Mouse (Mus musculus) intestine, postnatal 0 days (tissue): ENCODE measurements at regions not wholly inside any gene's neighbourhood (a gene's known extent, or its start where the extent isn't known, plus 50 kb on each side); places are given as distances from the start of the nearest gene placed in this dataset.
A peak's percentile ranks its signal among the peaks of the same experiment; 100 is the strongest.

Experiments used
- ATAC-seq: fragments of 200-750 bp; cut with Nextera tagmentation; 2 replicates; pipeline ENCODE4 v1.8.0; 2017; ENCODE audit warnings: mild to moderate bottlenecking, moderate TSS enrichment, moderate library complexity
- H3K27ac ChIP-seq: fragments of 300-500 bp; sonication (generic); 2 replicates; pipeline ENCODE4 v1.5.1; 2014; ENCODE audit warnings: mild to moderate bottlenecking, low read depth, low read length, moderate library complexity
- H3K27me3 ChIP-seq: fragments of 300-500 bp; sonication (generic); replicated peaks from 2 replicates; pipeline ENCODE4 v1.6.1; 2014; ENCODE audit warnings: low read length, mixed read lengths; ENCODE audit not compliant: control insufficient read depth, insufficient read depth
- H3K36me3 ChIP-seq: fragments of 300-500 bp; sonication (generic); 2 replicates; pipeline ENCODE4 v1.6.1; 2014; ENCODE audit warnings: mild to moderate bottlenecking, moderate library complexity; ENCODE audit not compliant: control insufficient read depth, insufficient read depth
- H3K4me1 ChIP-seq: fragments of 300-500 bp; sonication (generic); replicated peaks from 2 replicates; pipeline ENCODE4 v1.6.1; 2014; ENCODE audit warnings: antibody characterized with exemption, low read length, mixed read lengths; ENCODE audit not compliant: control insufficient read depth, insufficient read depth
- H3K4me2 ChIP-seq: fragments of 300-500 bp; sonication (generic); replicated peaks from 2 replicates; pipeline ENCODE4 v1.6.1; 2014; ENCODE audit warnings: low read depth, mild to moderate bottlenecking, moderate library complexity
- H3K4me3 ChIP-seq: fragments of 300-500 bp; sonication (generic); 2 replicates; pipeline ENCODE4 v1.5.1; 2014; ENCODE audit warnings: low read depth, low read length
- H3K9ac ChIP-seq: fragments of 300-500 bp; sonication (generic); 2 replicates; pipeline ENCODE4 v1.6.1; 2014; ENCODE audit warnings: mild to moderate bottlenecking, low read depth, low read length
- H3K9me3 ChIP-seq: fragments of 300-500 bp; sonication (generic); 2 replicates; pipeline ENCODE4 v1.6.1; 2016; ENCODE audit warnings: mixed run types; ENCODE audit not compliant: control insufficient read depth
- CTCF ChIP-seq: sonication (generic); IDR thresholded peaks from 2 replicates; pipeline ENCODE4 v1.5.1; 2016; ENCODE audit warnings: low read depth, mild to moderate bottlenecking, control low read depth, antibody characterized with exemption, moderate library complexity
- WGBS: fragments of 180-500 bp; shearing (Covaris S2); extraction: QIAGEN DNeasy Blood & Tissue Kit; methylation state at CpG from one replicate; pipeline ENCODE4 v1.1.7; 2014; 5-methylcytosine and 5-hydroxymethylcytosine counted together

GRCm38 (mm10) chr4:34310061-34310642 is 240.6 kb upstream of the Akirin2 start:
- no peak overlapping the region for H3K4me3 ChIP-seq
- no peak overlapping the region for H3K9ac ChIP-seq
- no peak for ATAC-seq
- no peaks in the 10 kb centered on the region for H3K9me3 ChIP-seq
- TF ChIP-seq CTCF, result no peak
- WGBS, result 51% methylated on average over 5 of the region's 5 CpGs
- H3K27ac ChIP-seq, result no peak overlapping the region
- no peaks in the 10 kb centered on the region for H3K4me1 ChIP-seq
- no peaks in the 10 kb centered on the region for H3K36me3 ChIP-seq
- H3K4me2 ChIP-seq, result no peak overlapping the region
- H3K27me3 ChIP-seq, result no peaks in the 10 kb centered on the region

GRCm38 (mm10) chr4:34315848-34316247 is 234.9 kb upstream of the Akirin2 start:
- H3K4me1 ChIP-seq, result no peaks in the 10 kb centered on the region
- WGBS, result 54% methylated on average over 5 of the region's 5 CpGs
- H3K36me3 ChIP-seq, result no peaks in the 10 kb centered on the region
- H3K4me2 ChIP-seq, result no peak overlapping the region
- H3K9ac ChIP-seq, result no peak overlapping the region
- H3K4me3 ChIP-seq, result no peak overlapping the region
- no peaks in the 10 kb centered on the region for H3K27me3 ChIP-seq
- H3K27ac ChIP-seq, result no peak overlapping the region
- H3K9me3 ChIP-seq, result no peaks in the 10 kb centered on the region
- no peak for ATAC-seq
- TF ChIP-seq CTCF, result no peak

- no peak for ATAC-seq
- Histone ChIP-seq H3K27me3 (no peaks in the 10 kb centered on the region), H3K36me3 (no peaks in the 10 kb centered on the region), H3K4me3 (no peak overlapping the region), H3K9ac (no peak overlapping the region), H3K9me3 (no peaks in the 10 kb centered on the region), H3K4me2 (no peak overlapping the region), H3K4me1 (no peaks in the 10 kb centered on the region), H3K27ac (no peak overlapping the region)
- 68% methylated on average over 3 of the region's 3 CpGs for WGBS
- no peak for TF ChIP-seq CTCF
These were observed 227.9 kb upstream of the Akirin2 start for GRCm38 (mm10) chr4:34322841-34323240.

GRCm38 (mm10) chr4:34328151-34328785 is 222.5 kb upstream of the Akirin2 start:
- Histone ChIP-seq H3K4me3 (no peak overlapping the region), H3K4me1 (no peaks in the 10 kb centered on the region), H3K36me3 (no peaks in the 10 kb centered on the region), H3K27me3 (no peaks in the 10 kb centered on the region), H3K9ac (no peak overlapping the region), H3K4me2 (0 out of 2 replicates have a peak overlapping the region, but pooled peaks have one; percentile 35), H3K9me3 (no peaks in the 10 kb centered on the region), H3K27ac (no peak overlapping the region)
- no peak for ATAC-seq
- 63% methylated on average over 19 of the region's 19 CpGs for WGBS
- no peak for TF ChIP-seq CTCF

- H3K9me3 ChIP-seq, result no peaks in the 10 kb centered on the region
- H3K4me2 ChIP-seq, result no peak overlapping the region
- no peaks in the 10 kb centered on the region for H3K36me3 ChIP-seq
- TF ChIP-seq CTCF, result no peak
- H3K9ac ChIP-seq, result no peak overlapping the region
- 56% methylated on average over 14 of the region's 14 CpGs for WGBS
- H3K27me3 ChIP-seq, result no peaks in the 10 kb centered on the region
- H3K4me1 ChIP-seq, result no peaks in the 10 kb centered on the region
- H3K4me3 ChIP-seq, result no peak overlapping the region
- ATAC-seq, result no peak
- H3K27ac ChIP-seq, result no peak overlapping the region
These were observed 213.6 kb upstream of the Akirin2 start for GRCm38 (mm10) chr4:34336971-34337797.

GRCm38 (mm10) chr4:34337852-34338251 is 212.9 kb upstream of the Akirin2 start:
- Histone ChIP-seq H3K27me3 (no peaks in the 10 kb centered on the region), H3K4me1 (no peaks in the 10 kb centered on the region), H3K36me3 (no peaks in the 10 kb centered on the region), H3K4me3 (no peak overlapping the region), H3K27ac (no peak overlapping the region), H3K9me3 (no peaks in the 10 kb centered on the region), H3K9ac (no peak overlapping the region), H3K4me2 (no peak overlapping the region)
- TF ChIP-seq CTCF, result no peak
- no peak for ATAC-seq
- WGBS, result 85% methylated on average over 13 of the region's 13 CpGs
